Mouse (Mus musculus): ENCODE measurements at regions not wholly inside any gene's neighbourhood (a gene's known extent, or its start where the extent isn't known, plus 50 kb on each side); places are given as distances from the start of the nearest gene placed in this dataset.

- no peak for DNase-seq (ENCODE audit: low spot score)
Observed at GRCm38 (mm10) chr10:109160730-109161129, 149.9 kb upstream of the Syt1 start.

GRCm38 (mm10) chr10:109155768-109156167, 145.0 kb upstream of the Syt1 start:
- no peak for DNase-seq (ENCODE audit: low spot score)

GRCm38 (mm10) chr10:109140421-109140938, 129.7 kb upstream of the Syt1 start:
- DNase-seq (ENCODE audit: low spot score) = no peak

DNA sequence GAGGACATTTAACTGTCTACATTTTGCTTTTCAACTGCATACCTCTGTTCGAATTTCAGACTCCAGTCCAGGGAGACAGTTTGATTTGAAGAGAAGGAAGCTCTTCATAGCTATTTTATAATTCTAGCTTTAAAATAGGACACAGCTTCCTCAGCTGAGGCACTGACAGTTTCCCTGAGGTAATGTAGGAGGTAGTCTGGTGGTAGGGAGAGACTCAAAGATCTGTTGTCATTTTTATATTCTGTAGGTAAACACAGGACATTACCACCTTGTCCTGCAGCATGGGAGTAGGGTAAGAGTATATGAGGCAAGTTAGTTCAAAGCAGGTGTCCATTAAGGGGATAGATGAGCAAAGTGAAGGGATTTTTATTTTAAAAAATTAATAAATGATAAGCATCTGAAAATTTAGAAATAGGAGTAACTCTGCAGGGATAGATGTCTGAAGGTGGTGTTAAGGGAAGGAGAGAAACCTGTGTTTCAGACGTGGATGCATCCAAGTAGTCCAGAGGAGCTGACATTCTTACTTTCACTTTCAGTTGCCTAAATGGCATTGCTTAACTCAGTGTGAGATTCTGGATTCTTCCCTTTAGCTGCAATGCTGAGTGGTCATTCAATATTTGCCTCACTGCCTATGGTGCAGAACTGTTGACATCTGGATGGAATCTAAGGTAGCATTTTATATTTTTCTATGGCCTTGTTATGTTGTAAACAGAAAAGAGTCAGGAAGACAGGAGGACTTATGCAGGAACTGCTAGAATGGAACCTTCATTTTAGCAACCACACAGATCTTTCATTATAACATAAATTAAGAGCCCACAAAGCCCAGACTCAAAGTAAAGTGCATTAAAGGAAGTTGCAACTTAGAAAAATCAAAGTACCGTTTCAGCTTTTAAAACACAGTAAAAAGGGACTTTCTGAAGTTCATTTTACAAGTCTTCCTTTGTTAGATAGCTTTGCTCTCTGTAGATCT, 126.3 kb upstream of the Syt1 start:
- no peak for DNase-seq (ENCODE audit: low spot score)

- no peak for DNase-seq (ENCODE audit: low spot score)
Observed at GRCm38 (mm10) chr10:109134521-109134920, 123.7 kb upstream of the Syt1 start.

DNA sequence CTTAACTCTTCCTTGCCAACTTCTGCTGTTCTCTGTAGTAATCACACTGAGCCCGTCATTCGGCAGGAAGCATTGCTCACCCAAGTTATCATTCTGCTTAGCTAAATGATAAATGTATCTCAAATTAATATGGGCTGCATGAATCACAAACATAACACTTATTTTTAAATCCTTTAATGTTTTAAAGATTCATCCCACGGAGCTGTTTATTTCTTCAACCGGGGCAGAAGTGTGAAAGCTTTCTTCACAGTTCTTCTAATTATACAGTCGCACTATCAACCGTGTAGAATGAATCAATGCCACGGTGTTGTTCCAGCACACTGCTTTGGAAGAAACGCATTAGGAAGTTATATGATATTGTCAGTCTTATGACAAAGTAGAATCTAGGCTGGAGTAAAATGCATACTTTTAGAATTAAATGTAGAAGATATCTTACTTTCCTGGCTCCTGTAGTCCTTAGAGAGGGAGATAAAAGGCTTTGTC, 121.3 kb upstream of the Syt1 start:
- no peak for DNase-seq (ENCODE audit: low spot score)

GRCm38 (mm10) chr10:109129552-109130110, 118.8 kb upstream of the Syt1 start:
- no peak for DNase-seq (ENCODE audit: low spot score)

DNA sequence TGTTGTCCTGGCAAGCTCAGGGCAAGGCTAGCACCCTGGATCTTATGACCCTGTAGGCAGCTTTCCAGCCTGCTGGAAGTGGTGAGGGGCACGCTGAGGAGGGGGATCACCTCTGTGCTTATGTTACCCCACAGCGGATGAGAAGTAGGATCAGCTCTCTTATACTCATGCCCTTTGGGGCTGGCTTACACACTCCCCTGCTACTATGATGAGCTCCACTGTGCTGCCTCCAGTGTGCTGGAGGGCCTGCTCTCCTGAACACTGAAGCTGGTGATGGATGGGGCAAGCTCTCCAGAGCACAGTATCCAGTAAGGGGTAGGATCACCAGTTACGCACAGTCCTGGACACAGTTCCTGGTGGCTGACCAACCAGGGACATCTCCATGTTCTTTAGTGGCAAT, 118.3 kb upstream of the Syt1 start:
- DNase-seq (ENCODE audit: low spot score) = no peak

DNA sequence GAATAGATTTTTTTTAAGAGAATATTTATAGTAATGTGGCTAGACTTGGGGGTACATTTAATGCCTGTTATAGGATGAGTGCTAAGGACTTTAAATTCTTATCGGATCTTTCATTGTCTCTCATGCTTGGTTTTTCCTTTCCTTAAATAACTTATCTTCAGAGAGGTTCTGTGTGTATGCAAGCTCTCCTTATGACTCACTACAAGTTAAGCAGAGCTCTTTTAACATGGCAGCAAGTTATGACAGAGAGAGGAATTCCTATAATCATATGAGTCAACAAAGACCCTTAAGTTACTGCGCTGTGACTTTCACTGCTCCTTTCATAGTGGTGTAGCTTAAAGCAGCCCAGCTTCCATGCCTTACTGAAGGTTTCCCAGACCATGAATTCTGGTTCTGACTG, 115.9 kb upstream of the Syt1 start:
- no peak for DNase-seq (ENCODE audit: low spot score)

- no peak for DNase-seq (ENCODE audit: low spot score)
Observed at GRCm38 (mm10) chr10:109117143-109117542, 106.4 kb upstream of the Syt1 start.

- DNase-seq (ENCODE audit: low spot score) = no peak
Observed at GRCm38 (mm10) chr10:109115013-109115627, 104.3 kb upstream of the Syt1 start.

DNA sequence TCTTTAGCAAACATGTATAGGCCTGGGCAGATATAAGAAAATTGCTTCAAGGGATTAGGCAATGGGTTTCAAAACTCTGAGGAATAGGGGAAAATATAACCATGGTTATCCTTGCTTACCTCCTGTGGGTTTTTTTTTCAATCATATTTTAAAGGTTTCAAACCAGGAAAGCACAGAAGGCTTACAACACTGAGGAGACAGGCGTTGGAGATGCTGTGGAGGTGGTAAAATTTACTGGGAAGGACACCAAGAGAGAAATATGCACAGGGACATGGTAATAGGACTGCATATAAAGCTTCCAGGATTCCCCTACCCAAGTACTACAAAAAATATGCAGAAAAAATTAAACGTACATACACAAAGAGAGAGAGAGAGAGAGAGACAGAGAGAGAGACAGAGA, 95.0 kb upstream of the Syt1 start:
- no peak for DNase-seq (ENCODE audit: low spot score)

GRCm38 (mm10) chr10:109092219-109092618, 81.4 kb upstream of the Syt1 start:
- DNase-seq (ENCODE audit: low spot score) = no peak

DNA sequence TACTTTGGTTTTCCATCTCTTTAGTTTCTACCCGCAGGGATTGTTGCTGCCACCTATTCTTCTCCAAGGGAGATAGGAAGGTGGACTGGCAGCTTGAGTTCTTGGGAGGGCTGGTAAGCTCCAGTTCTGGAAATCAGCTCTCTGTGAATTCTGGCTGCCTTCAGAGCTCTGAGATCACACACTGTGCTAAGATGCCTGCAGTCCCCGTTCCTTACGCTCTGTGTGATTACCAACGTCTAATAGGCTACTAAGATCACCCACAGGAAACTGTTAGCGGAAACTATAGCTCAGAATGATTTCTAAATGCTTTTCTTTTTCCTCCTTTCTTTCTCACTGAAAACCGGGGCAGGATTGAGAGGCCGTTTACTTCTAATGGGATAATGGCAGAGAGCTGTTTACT, 69.0 kb upstream of the Syt1 start:
- DNase-seq (ENCODE audit: low spot score) = no peak

DNA sequence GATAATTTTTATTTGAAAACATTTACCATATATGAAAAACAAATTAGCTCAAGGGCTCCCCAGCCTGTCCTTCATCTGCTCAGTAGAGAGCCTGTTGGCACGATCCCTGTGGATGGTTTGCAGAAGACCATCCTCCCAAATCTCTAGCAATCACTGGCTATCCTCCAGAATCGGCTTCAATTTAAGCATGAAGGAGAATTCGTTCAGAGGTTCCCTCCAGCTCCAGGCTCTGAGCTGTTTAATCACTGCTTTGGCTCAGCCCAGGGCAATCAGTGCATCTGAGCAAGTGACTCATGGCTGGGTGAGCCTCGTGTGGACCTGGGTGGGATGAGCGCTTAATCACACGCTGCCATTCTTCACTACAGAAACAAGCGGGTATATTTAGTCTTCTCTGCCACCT, 63.4 kb upstream of the Syt1 start:
- no peak for DNase-seq (ENCODE audit: low spot score)
